15 mouse cellular contexts compared by ENCODE assay signal in genomic region chr19:42054255-42054654, GRCm38 (mm10). TPM values are rescaled to one million over a fixed set of nuclear protein-coding genes. Genes with fewer than 3 reads are reported as not detected.
A peak's percentile ranks its signal among the peaks of the same experiment; 100 is the strongest.
DNase-seq lines count a peak whose midpoint lies in the region; ATAC-seq lines count a peak whose summit lies in the region.
"Had no signal": no experiment of that assay in that cellular context is flagged by ENCODE, and none has a peak within 500 bp of the region (broad histone marks: within the 10 kb centered on the region; RNA-seq: fewer than 3 reads in every experiment).

No protein-coding gene starts in this region.

- no peak overlapping the region for H3K4me3 ChIP-seq in midbrain, embryonic 11.5 days (ENCODE audit: low read depth, low read length)
- no peak overlapping the region for H3K4me3 ChIP-seq in midbrain, embryonic 10.5 days
- H3K4me3 ChIP-seq in kidney, embryonic 15.5 days (replicated peaks): no peak overlapping the region
- H3K4me3 ChIP-seq in lung, embryonic 15.5 days: no peak overlapping the region
- H3K4me3 ChIP-seq: embryonic facial prominence, embryonic 13.5 days; limb, embryonic 13.5 days; stomach, embryonic 15.5 days had no signal

- no peak overlapping the region for H3K9ac ChIP-seq in midbrain, embryonic 11.5 days (ENCODE audit: low read length)
- no peak overlapping the region for H3K9ac ChIP-seq in kidney, embryonic 15.5 days
- no peak overlapping the region for H3K9ac ChIP-seq in lung, embryonic 15.5 days
- H3K9ac ChIP-seq: embryonic facial prominence, embryonic 13.5 days; limb, embryonic 13.5 days; stomach, embryonic 15.5 days had no signal

- peak; percentile 23 for DNase-seq in midbrain, embryonic 11.5 days (ENCODE audit: low spot score, missing footprints)
- DNase-seq in midbrain, embryonic 10.5 days (ENCODE audit: low spot score): no peak
- DNase-seq in testis, postnatal 14 days (ENCODE audit: low spot score): peak; percentile 67
- no peak for DNase-seq in layer of hippocampus, adult 9-11 months
- DNase-seq in frontal cortex, postnatal 25 days (ENCODE audit: low spot score in 2 of 2): no peak
- no peak for DNase-seq in urinary bladder, postnatal 4 days (ENCODE audit: low spot score in 2 of 2)
- DNase-seq: gastrocnemius, postnatal 25 days had no signal

- H3K4me2 ChIP-seq in midbrain, embryonic 11.5 days: no peak overlapping the region
- H3K4me2 ChIP-seq in kidney, embryonic 15.5 days: no peak overlapping the region
- no peak overlapping the region for H3K4me2 ChIP-seq in lung, embryonic 15.5 days
- H3K4me2 ChIP-seq: embryonic facial prominence, embryonic 13.5 days; limb, embryonic 13.5 days; stomach, embryonic 15.5 days had no signal

- no peaks in the 10 kb centered on the region for H3K27me3 ChIP-seq in midbrain, embryonic 11.5 days (ENCODE audit: control insufficient read depth, insufficient read depth, low read length)
- H3K27me3 ChIP-seq in midbrain, embryonic 10.5 days (ENCODE audit: low read depth, poor library complexity, severe bottlenecking): no peaks in the 10 kb centered on the region
- H3K27me3 ChIP-seq in kidney, embryonic 15.5 days: no peaks in the 10 kb centered on the region
- H3K27me3 ChIP-seq in lung, embryonic 15.5 days: no peaks in the 10 kb centered on the region
- H3K27me3 ChIP-seq: embryonic facial prominence, embryonic 13.5 days; limb, embryonic 13.5 days; stomach, embryonic 15.5 days had no signal

- H3K4me1 ChIP-seq in midbrain, embryonic 11.5 days (ENCODE audit: control insufficient read depth, insufficient read depth, low read length): no peaks in the 10 kb centered on the region
- H3K4me1 ChIP-seq in midbrain, embryonic 10.5 days: peaks cover 5% of the 10 kb centered on the region; the same call in 1 of the 2 replicates
- 0 out of 2 replicates have a peak, but pooled peaks cover 9% of the 10 kb centered on the region for H3K4me1 ChIP-seq in kidney, embryonic 15.5 days
- H3K4me1 ChIP-seq in lung, embryonic 15.5 days: 0 out of 2 replicates have a peak, but pooled peaks cover 4% of the 10 kb centered on the region
- H3K4me1 ChIP-seq: embryonic facial prominence, embryonic 13.5 days; limb, embryonic 13.5 days; stomach, embryonic 15.5 days had no signal

- no peaks in the 10 kb centered on the region for H3K9me3 ChIP-seq in midbrain, embryonic 11.5 days (ENCODE audit: control insufficient read depth, low read length)
- no peaks in the 10 kb centered on the region for H3K9me3 ChIP-seq in midbrain, embryonic 10.5 days (replicated peaks)
- H3K9me3 ChIP-seq in kidney, embryonic 15.5 days (replicated peaks): no peaks in the 10 kb centered on the region
- H3K9me3 ChIP-seq in lung, embryonic 15.5 days: no peaks in the 10 kb centered on the region
- H3K9me3 ChIP-seq: embryonic facial prominence, embryonic 13.5 days; limb, embryonic 13.5 days; stomach, embryonic 15.5 days had no signal

- ATAC-seq in midbrain, embryonic 11.5 days (ENCODE audit: low FRiP score): no peak
- peak; percentile 82 for ATAC-seq in kidney, embryonic 15.5 days (replicated peaks; ENCODE audit: low FRiP score)
- ATAC-seq in lung, embryonic 15.5 days (ENCODE audit: borderline replicate concordance, extremely low read depth, low FRiP score, low TSS enrichment): no peak
- ATAC-seq: CD4-positive, CD25-positive, alpha-beta regulatory T cell, adult 4 months; forebrain, embryonic 16.5 days had no signal

- H3K36me3 ChIP-seq in midbrain, embryonic 11.5 days (ENCODE audit: control insufficient read depth, insufficient read depth, low read length): no peaks in the 10 kb centered on the region
- H3K36me3 ChIP-seq in midbrain, embryonic 10.5 days: no peaks in the 10 kb centered on the region
- no peaks in the 10 kb centered on the region for H3K36me3 ChIP-seq in kidney, embryonic 15.5 days
- no peaks in the 10 kb centered on the region for H3K36me3 ChIP-seq in lung, embryonic 15.5 days
- H3K36me3 ChIP-seq: embryonic facial prominence, embryonic 13.5 days; limb, embryonic 13.5 days; stomach, embryonic 15.5 days had no signal

- no peak overlapping the region for H3K27ac ChIP-seq in midbrain, embryonic 11.5 days (ENCODE audit: low read depth, low read length)
- no peak overlapping the region for H3K27ac ChIP-seq in midbrain, embryonic 10.5 days (replicated peaks)
- H3K27ac ChIP-seq in kidney, embryonic 15.5 days: 0 out of 2 replicates have a peak overlapping the region, but pooled peaks have one; percentile 28
- 0 out of 2 replicates have a peak overlapping the region, but pooled peaks have one; percentile 2 for H3K27ac ChIP-seq in lung, embryonic 15.5 days
- H3K27ac ChIP-seq: embryonic facial prominence, embryonic 13.5 days; limb, embryonic 13.5 days; stomach, embryonic 15.5 days had no signal

- WGBS in midbrain, embryonic 11.5 days: 84% methylated on average over 6 of the region's 6 CpGs
- 93% methylated on average over 6 of the region's 6 CpGs for WGBS in midbrain, embryonic 10.5 days
- 55% methylated on average over 6 of the region's 6 CpGs for WGBS in kidney, embryonic 15.5 days
- WGBS in lung, embryonic 15.5 days: 55% methylated on average over 6 of the region's 6 CpGs

RNA-seq across cellular contexts. Expression of gene 4933411K16Rik, which starts 2.2 kb away (rescaled TPM):
- polyA plus RNA-seq in midbrain, embryonic 11.5 days (2014; fragmentation: Nextera tagmentation; extraction: Ambion mirVana): 0.10 TPM in 1 of 2 replicates, not detected in the other
- polyA plus RNA-seq in midbrain, embryonic 10.5 days (2016; fragmentation: Nextera tagmentation; extraction: Ambion mirVana): 0.09 TPM in 1 of 2 replicates, not detected in the other
- 0.54 and 0.62 TPM in 2 replicates for polyA plus RNA-seq in kidney, embryonic 15.5 days (2015; fragmentation: Nextera tagmentation; extraction: Ambion mirVana)
- not detected in 2 replicates for polyA plus RNA-seq in lung, embryonic 15.5 days (2015; fragmentation: Nextera tagmentation; extraction: Ambion mirVana)
- polyA plus RNA-seq: CD4-positive, CD25-positive, alpha-beta regulatory T cell, adult 4 months; embryonic facial prominence, embryonic 13.5 days; forebrain, embryonic 16.5 days; heart, postnatal 0 days; stomach, embryonic 15.5 days had no signal

RNA-seq across cellular contexts. Expression of gene Hoga1, which starts 8.8 kb away (rescaled TPM):
- 0.80 and 1.2 TPM in 2 replicates for polyA plus RNA-seq in midbrain, embryonic 11.5 days (2014; fragmentation: Nextera tagmentation; extraction: Ambion mirVana)
- polyA plus RNA-seq in midbrain, embryonic 10.5 days (2016; fragmentation: Nextera tagmentation; extraction: Ambion mirVana): 1.1 and 1.8 TPM in 2 replicates
- polyA plus RNA-seq in kidney, embryonic 15.5 days (2015; fragmentation: Nextera tagmentation; extraction: Ambion mirVana): 19.7 and 21.1 TPM in 2 replicates
- 1.0 and 1.5 TPM in 2 replicates for polyA plus RNA-seq in lung, embryonic 15.5 days (2015; fragmentation: Nextera tagmentation; extraction: Ambion mirVana)
- polyA plus RNA-seq: CD4-positive, CD25-positive, alpha-beta regulatory T cell, adult 4 months had no signal

RNA-seq across cellular contexts. Expression of gene Ankrd2, which starts 18.5 kb away (rescaled TPM):
- polyA plus RNA-seq in midbrain, embryonic 11.5 days (2014; fragmentation: Nextera tagmentation; extraction: Ambion mirVana): not detected in 2 replicates
- 0.17 and 0.29 TPM in 2 replicates for polyA plus RNA-seq in midbrain, embryonic 10.5 days (2016; fragmentation: Nextera tagmentation; extraction: Ambion mirVana)
- 0.35 TPM in 1 of 2 replicates, not detected in the other for polyA plus RNA-seq in kidney, embryonic 15.5 days (2015; fragmentation: Nextera tagmentation; extraction: Ambion mirVana)
- 0.31 and 0.58 TPM in 2 replicates for polyA plus RNA-seq in lung, embryonic 15.5 days (2015; fragmentation: Nextera tagmentation; extraction: Ambion mirVana)
- polyA plus RNA-seq: CD4-positive, CD25-positive, alpha-beta regulatory T cell, adult 4 months had no signal

RNA-seq across cellular contexts. Expression of gene Morn4, which starts 31.9 kb away (rescaled TPM):
- polyA plus RNA-seq in midbrain, embryonic 11.5 days (2014; fragmentation: Nextera tagmentation; extraction: Ambion mirVana): 65.1 and 65.6 TPM in 2 replicates
- 51.9 and 70.7 TPM in 2 replicates for polyA plus RNA-seq in midbrain, embryonic 10.5 days (2016; fragmentation: Nextera tagmentation; extraction: Ambion mirVana)
- polyA plus RNA-seq in kidney, embryonic 15.5 days (2015; fragmentation: Nextera tagmentation; extraction: Ambion mirVana): 29.6 TPM in 2 replicates
- polyA plus RNA-seq in lung, embryonic 15.5 days (2015; fragmentation: Nextera tagmentation; extraction: Ambion mirVana): 21.1 and 22.9 TPM in 2 replicates

RNA-seq across cellular contexts. Expression of gene Pi4k2a, which starts 36.0 kb away (rescaled TPM):
- 19.9 and 22.1 TPM in 2 replicates for polyA plus RNA-seq in midbrain, embryonic 11.5 days (2014; fragmentation: Nextera tagmentation; extraction: Ambion mirVana)
- 23.3 and 26.7 TPM in 2 replicates for polyA plus RNA-seq in midbrain, embryonic 10.5 days (2016; fragmentation: Nextera tagmentation; extraction: Ambion mirVana)
- 27.4 and 27.7 TPM in 2 replicates for polyA plus RNA-seq in kidney, embryonic 15.5 days (2015; fragmentation: Nextera tagmentation; extraction: Ambion mirVana)
- 21.7 and 26.1 TPM in 2 replicates for polyA plus RNA-seq in lung, embryonic 15.5 days (2015; fragmentation: Nextera tagmentation; extraction: Ambion mirVana)

Comparison
In these comparisons a context has a peak if more than half of its experiments do, and no peak if none do; other contexts are left out.
1. DNase-seq: peak in midbrain, embryonic 11.5 days (single experiment) and testis, postnatal 14 days (single experiment); none in midbrain, embryonic 10.5 days (single experiment), layer of hippocampus, adult 9-11 months (single experiment), frontal cortex, postnatal 25 days (0 of 2) and urinary bladder, postnatal 4 days (0 of 2).
2. H3K27ac ChIP-seq: peak in kidney, embryonic 15.5 days (single experiment) and lung, embryonic 15.5 days (single experiment); none in midbrain, embryonic 11.5 days (single experiment) and midbrain, embryonic 10.5 days (single experiment).